ENCODE assay signal across 8 mouse cellular contexts in the genomic region with DNA sequence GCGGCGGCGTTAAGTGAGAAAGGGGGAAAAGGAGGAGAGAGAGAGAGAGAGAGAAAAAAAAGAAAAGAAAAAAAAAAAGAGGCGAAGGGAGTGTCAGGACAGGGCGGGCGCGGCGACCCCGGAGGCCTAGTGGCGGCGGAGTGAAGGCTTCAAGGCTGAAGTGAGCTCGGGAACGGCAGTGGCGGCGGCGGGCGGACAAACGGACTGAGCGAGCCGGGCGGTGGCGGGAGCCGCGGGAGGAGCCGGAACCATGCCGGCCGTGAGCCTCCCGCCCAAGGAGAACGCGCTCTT. TPM values are rescaled to one million over a fixed set of nuclear protein-coding genes. Genes with fewer than 3 reads are reported as not detected.
DNase-seq lines count a peak whose midpoint lies in the region; ATAC-seq and TF ChIP-seq lines count a peak whose summit lies in the region.

No protein-coding gene starts in this region.

- H3K36me3 ChIP-seq in embryonic facial prominence, embryonic 13.5 days = no peaks in the 10 kb centered on the region
- no peaks in the 10 kb centered on the region for H3K36me3 ChIP-seq in intestine, postnatal 0 days (ENCODE audit: control insufficient read depth, insufficient read depth)
- H3K36me3 ChIP-seq in neural tube, embryonic 13.5 days = no peaks in the 10 kb centered on the region

- peaks cover 21% of the 10 kb centered on the region for H3K4me1 ChIP-seq in embryonic facial prominence, embryonic 13.5 days
- H3K4me1 ChIP-seq in intestine, postnatal 0 days (replicated peaks; ENCODE audit: control insufficient read depth, insufficient read depth, low read length) = peaks cover 13% of the 10 kb centered on the region; the same call in 1 of the 2 replicates
- H3K4me1 ChIP-seq in neural tube, embryonic 13.5 days (replicated peaks) = peaks cover 37% of the 10 kb centered on the region

- H3K27ac ChIP-seq in layer of hippocampus, adult 2 months = peak overlapping the region; percentile 91
- peak overlapping the region; percentile 95 for H3K27ac ChIP-seq in embryonic facial prominence, embryonic 13.5 days
- H3K27ac ChIP-seq in intestine, postnatal 0 days (ENCODE audit: low read depth, low read length) = peak overlapping the region; percentile 96
- H3K27ac ChIP-seq in neural tube, embryonic 13.5 days (replicated peaks) = peak overlapping the region; percentile 93

- peak overlapping the region; percentile 92 for H3K4me3 ChIP-seq in layer of hippocampus, adult 2 months
- H3K4me3 ChIP-seq in embryonic facial prominence, embryonic 13.5 days = peak overlapping the region; percentile 97
- peak overlapping the region; percentile 93 for H3K4me3 ChIP-seq in intestine, postnatal 0 days (ENCODE audit: low read depth, low read length)
- H3K4me3 ChIP-seq in neural tube, embryonic 13.5 days = peak overlapping the region; percentile 99

- ATAC-seq in embryonic facial prominence, embryonic 13.5 days (ENCODE audit: insufficient number of reproducible peaks, insufficient read depth, low FRiP score, low TSS enrichment, low read depth) = no peak
- peak; percentile 58 for ATAC-seq in intestine, postnatal 0 days
- peak; percentile 77 for ATAC-seq in neural tube, embryonic 13.5 days (ENCODE audit: low read depth)

- peak in 1 of 2 experiments; percentile 11 for DNase-seq in layer of hippocampus, adult 2 months (ENCODE audit: low spot score in 2 of 2)
- no peak for DNase-seq in layer of hippocampus, adult 9-10 months (ENCODE audit: low spot score)
- DNase-seq in frontal cortex, adult 2 months (ENCODE audit: extremely low spot score in 1 of 2, low spot score in 1 of 2) = no peak
- no peak for DNase-seq in spleen, postnatal 10 days (ENCODE audit: low spot score in 2 of 2)
- no peak for DNase-seq in left cerebral cortex, postnatal 36 days (ENCODE audit: low spot score in 2 of 2)

- intact Hi-C loops in left cerebral cortex, postnatal 36 days (cut with DNase I) = no loop called here

- H3K27me3 ChIP-seq in embryonic facial prominence, embryonic 13.5 days = no peaks in the 10 kb centered on the region
- no peaks in the 10 kb centered on the region for H3K27me3 ChIP-seq in intestine, postnatal 0 days (replicated peaks; ENCODE audit: control insufficient read depth, insufficient read depth, low read length)
- no peaks in the 10 kb centered on the region for H3K27me3 ChIP-seq in neural tube, embryonic 13.5 days

- peak overlapping the region; percentile 80 for H3K4me2 ChIP-seq in embryonic facial prominence, embryonic 13.5 days
- H3K4me2 ChIP-seq in intestine, postnatal 0 days (replicated peaks; ENCODE audit: low read depth) = peak overlapping the region; percentile 77
- peak overlapping the region; percentile 91 for H3K4me2 ChIP-seq in neural tube, embryonic 13.5 days

- WGBS in embryonic facial prominence, embryonic 13.5 days = 1% methylated on average over 29 of the region's 30 CpGs
- 1% methylated on average over 15 of the region's 30 CpGs for WGBS in intestine, postnatal 0 days
- whole genome bisulfite sequencing in neural tube, embryonic 13.5 days = under 1% methylated on average over 30 of the region's 30 CpGs

- no peaks in the 10 kb centered on the region for H3K9me3 ChIP-seq in embryonic facial prominence, embryonic 13.5 days
- H3K9me3 ChIP-seq in intestine, postnatal 0 days (ENCODE audit: control insufficient read depth) = no peaks in the 10 kb centered on the region
- no peaks in the 10 kb centered on the region for H3K9me3 ChIP-seq in neural tube, embryonic 13.5 days

- TF ChIP-seq CTCF in layer of hippocampus, adult 2 months (conservative IDR thresholded peaks at IDR 0.05) = 0 out of 2 replicates have a peak, but pooled peaks have one; percentile 18
- no peak for TF ChIP-seq CTCF in intestine, postnatal 0 days (IDR thresholded peaks at IDR 0.05; ENCODE audit: low read depth)

- H3K9ac ChIP-seq in embryonic facial prominence, embryonic 13.5 days = peak overlapping the region; percentile 99
- H3K9ac ChIP-seq in intestine, postnatal 0 days (ENCODE audit: low read depth, low read length) = peak overlapping the region; percentile 98
- peak overlapping the region; percentile 96 for H3K9ac ChIP-seq in neural tube, embryonic 13.5 days

RNA-seq across cellular contexts. Expression of gene Naa15, which starts 1.1 kb away (rescaled TPM):
- total RNA-seq in layer of hippocampus, adult 2 months (2021) = 10 to 100 TPM; 55.0 to 58.1 TPM
- 52.5 and 61.9 TPM in 2 replicates for polyA plus RNA-seq in embryonic facial prominence, embryonic 13.5 days (2015; fragmentation: Nextera tagmentation; extraction: Ambion mirVana)
- polyA plus RNA-seq in intestine, postnatal 0 days (2015; fragmentation: Nextera tagmentation; extraction: Ambion mirVana) = 14.4 and 16.3 TPM in 2 replicates
- 49.8 and 54.2 TPM in 2 replicates for polyA plus RNA-seq in neural tube, embryonic 13.5 days (2015; fragmentation: Nextera tagmentation; extraction: Ambion mirVana)
- 22.3 and 22.8 TPM in 2 replicates for polyA plus RNA-seq in frontal cortex, adult 2 months (2012; rRNA removed)
- total RNA-seq in left cerebral cortex, postnatal 36 days (2021) = 10 to 100 TPM; 34.7 to 43.7 TPM

RNA-seq across cellular contexts. Expression of gene Ndufc1, which starts 7.2 kb away (rescaled TPM):
- 100 to 1,000 TPM; 287 to 299 TPM for total RNA-seq in layer of hippocampus, adult 2 months (2021)
- polyA plus RNA-seq in embryonic facial prominence, embryonic 13.5 days (2015; fragmentation: Nextera tagmentation; extraction: Ambion mirVana) = 766 and 796 TPM in 2 replicates
- polyA plus RNA-seq in intestine, postnatal 0 days (2015; fragmentation: Nextera tagmentation; extraction: Ambion mirVana) = 1,384 and 1,395 TPM in 2 replicates
- polyA plus RNA-seq in neural tube, embryonic 13.5 days (2015; fragmentation: Nextera tagmentation; extraction: Ambion mirVana) = 833 and 860 TPM in 2 replicates
- 500 and 520 TPM in 2 replicates for polyA plus RNA-seq in frontal cortex, adult 2 months (2012; rRNA removed)
- total RNA-seq in left cerebral cortex, postnatal 36 days (2021) = 100 to 1,000 TPM; 288 to 324 TPM

RNA-seq across cellular contexts. Expression of gene Mgarp, which starts 19.5 kb away (rescaled TPM):
- total RNA-seq in layer of hippocampus, adult 2 months (2021) = not detected
- polyA plus RNA-seq in embryonic facial prominence, embryonic 13.5 days (2015; fragmentation: Nextera tagmentation; extraction: Ambion mirVana) = 5.2 and 7.0 TPM in 2 replicates
- 0.41 and 0.59 TPM in 2 replicates for polyA plus RNA-seq in intestine, postnatal 0 days (2015; fragmentation: Nextera tagmentation; extraction: Ambion mirVana)
- 0.28 and 1.7 TPM in 2 replicates for polyA plus RNA-seq in neural tube, embryonic 13.5 days (2015; fragmentation: Nextera tagmentation; extraction: Ambion mirVana)
- polyA plus RNA-seq in frontal cortex, adult 2 months (2012; rRNA removed) = 0.06 and 0.08 TPM in 2 replicates
- not detected for total RNA-seq in left cerebral cortex, postnatal 36 days (2021)
